Mouse (Mus musculus): ENCODE results near the gene Gm765. TPM values are rescaled to one million over a fixed set of nuclear protein-coding genes. Genes with fewer than 3 reads are reported as not detected.

Gene Gm765
- total RNA-seq, 2 experiments from 2014 or later: not detected

DNA sequence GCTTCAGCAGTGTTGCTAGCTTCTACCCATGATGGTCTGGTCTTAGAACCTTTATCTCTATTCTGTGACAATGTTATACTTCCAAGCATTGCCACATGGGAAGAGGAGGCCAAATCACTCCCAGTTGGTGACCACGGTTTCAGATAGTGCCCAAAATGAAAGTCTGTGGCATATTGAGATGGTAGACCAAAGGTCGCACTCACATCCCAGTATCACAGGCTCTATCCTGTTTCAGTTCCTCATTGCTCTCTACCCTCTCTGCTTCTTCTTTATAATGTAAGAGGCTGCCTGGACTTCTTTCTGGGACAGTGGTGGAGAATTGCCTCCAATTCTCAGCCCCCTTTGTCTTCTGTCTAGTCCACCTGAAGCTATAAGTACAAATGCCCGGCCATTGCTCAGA lies 108.5 kb downstream of the Gm765 start:
- no peak for ATAC-seq (replicated peaks; ENCODE audit: low FRiP score, poor library complexity, severe bottlenecking)

DNA sequence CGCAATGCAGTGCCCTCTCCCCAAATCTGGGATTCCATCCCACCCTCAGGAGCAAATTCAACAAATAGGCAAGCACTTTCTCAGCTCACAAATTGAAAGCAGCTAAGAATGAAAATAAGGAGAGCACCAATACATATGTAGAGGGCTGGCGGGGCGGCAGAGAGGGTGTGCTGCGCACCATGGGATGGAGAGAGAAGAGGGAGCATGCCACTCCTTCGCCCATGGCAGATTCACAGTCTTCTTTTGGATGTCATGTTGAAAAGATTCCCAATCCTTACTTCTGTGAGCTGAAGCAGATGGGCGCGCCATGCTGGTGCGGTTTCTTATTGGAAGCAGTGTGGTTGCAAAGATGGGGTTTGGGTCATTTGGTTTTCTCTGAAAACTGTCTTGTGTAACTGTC lies 118.6 kb downstream of the Gm765 start:
- ATAC-seq (replicated peaks; ENCODE audit: low FRiP score, poor library complexity, severe bottlenecking): no peak

DNA sequence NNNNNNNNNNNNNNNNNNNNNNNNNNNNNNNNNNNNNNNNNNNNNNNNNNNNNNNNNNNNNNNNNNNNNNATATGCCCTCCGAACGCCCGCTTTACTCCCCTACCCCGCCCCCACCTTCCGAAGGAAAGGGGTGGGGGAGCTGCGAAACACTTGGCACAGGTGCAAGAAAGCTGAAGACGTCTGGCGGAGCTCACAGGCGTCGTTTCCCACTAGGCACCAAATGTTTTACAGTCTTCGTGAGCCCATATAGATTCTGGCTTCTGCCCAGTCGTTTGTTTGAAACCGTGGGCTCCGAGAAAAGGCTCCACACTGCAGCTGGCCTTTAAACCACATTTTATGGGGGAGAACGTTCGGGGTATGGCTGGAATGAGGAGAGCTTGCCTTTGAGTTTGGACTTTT lies 120.6 kb downstream of the Gm765 start:
- no peak for ATAC-seq (replicated peaks; ENCODE audit: low FRiP score, poor library complexity, severe bottlenecking)

DNA sequence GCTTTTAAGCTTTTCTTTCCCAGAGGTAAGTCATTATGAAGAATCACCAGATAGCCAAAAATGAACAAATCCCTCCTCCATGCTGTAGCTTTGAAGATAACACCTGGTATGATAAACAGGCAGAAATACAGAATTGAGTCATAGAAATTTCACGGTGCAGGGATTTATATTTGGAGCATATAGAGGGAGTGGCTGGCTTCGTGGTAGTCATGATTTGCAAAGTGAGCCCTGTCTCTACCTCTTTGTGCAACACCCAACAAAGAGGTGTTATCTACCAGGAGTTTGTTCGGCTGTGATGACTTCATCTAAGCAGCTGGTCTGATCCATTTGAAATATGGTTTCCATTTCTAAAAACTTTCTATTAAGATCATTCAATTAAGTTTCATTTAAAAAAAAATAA lies 130.3 kb downstream of the Gm765 start:
- ATAC-seq (replicated peaks; ENCODE audit: low FRiP score, poor library complexity, severe bottlenecking): no peak

DNA sequence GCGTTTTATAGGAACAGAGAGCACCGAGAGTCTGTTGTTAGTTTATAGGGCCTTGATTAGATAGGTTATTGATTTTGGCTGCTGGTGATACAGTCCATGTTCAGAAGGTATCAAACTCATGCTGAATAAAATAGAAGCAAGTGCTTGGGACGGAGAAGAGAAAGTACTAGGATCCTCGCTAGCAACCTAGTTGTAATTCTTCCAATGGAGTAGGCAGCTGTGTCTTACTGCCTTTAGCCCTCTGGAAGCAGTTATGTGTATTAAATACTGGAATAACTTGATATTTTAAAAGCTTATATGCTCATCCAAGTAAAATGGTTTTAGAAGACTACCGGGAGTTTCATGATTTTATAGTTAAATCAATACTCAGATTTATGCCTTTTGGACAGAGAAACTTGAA lies 132.3 kb downstream of the Gm765 start:
- ATAC-seq (replicated peaks; ENCODE audit: low FRiP score, poor library complexity, severe bottlenecking): no peak

DNA sequence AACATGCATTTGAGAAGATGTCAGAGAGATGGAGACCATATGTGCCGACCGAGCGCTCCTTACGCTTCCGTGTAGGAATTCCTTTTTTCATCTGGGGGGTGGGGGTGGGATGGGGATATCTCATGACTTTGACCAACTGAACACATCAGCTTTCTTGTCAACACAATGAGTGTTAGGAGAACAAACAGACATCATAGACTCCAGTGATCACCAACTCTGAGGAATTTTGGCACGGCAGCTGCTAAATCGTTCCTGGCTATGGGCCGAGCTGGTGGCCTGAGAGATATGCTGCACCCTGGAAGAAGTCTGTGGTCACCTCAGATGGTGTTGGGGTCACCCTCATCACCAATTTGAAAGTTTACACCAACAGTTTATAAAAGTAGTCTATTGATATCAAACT lies 134.5 kb downstream of the Gm765 start:
- ATAC-seq (replicated peaks; ENCODE audit: low FRiP score, poor library complexity, severe bottlenecking): no peak

DNA sequence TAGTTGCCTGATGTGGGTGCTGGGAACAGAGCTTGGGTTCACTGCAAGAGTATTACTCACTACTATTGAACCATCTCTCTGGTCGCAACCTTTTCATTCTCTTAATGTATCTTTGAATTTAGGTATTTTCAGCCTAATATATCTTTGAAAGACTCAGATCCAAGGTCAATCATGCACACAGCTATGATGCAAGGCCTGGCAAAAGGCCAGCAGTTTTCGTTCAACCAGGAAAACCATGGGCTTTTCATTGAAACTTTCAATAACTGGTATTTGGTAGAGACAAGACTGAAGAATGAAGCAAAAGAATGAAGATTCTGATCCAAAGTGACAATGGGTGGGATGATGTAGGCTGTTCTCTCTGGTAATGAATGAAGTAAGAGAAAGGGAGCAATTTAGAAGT lies 143.8 kb downstream of the Gm765 start:
- ATAC-seq (replicated peaks; ENCODE audit: low FRiP score, poor library complexity, severe bottlenecking): no peak

DNA sequence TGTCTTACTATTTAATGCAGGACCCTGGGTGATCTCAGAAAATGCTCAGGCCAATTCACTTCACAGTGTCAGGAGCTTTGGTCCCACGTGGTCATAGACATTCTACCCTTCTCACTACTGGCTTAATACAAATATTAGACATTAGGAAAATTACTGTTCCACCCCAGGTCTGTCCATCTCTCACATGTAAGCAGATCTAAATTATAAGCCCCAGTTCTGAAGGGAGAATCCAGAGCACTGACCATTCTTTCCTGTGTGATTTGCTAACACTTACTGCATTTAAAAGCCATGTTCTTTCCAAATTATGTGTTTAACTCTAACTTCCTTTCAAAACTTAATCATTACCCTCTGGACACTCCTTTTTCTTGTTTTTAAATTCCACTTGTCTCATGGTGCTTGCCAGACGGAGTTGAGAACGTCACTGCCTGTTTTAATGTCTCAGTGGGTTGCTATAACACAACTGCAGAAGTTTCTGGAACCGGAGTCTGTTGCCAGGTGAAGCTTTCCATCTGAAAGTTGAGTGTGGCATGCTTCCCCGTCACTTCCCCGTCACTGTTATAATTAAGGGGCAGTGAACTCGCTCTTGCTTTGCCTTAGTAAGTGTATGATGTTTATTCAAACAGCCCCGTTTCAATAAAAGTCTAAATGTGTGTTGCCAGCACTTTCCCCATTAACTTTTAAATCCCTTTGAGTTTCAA lies 151.7 kb downstream of the Gm765 start:
- ATAC-seq (replicated peaks; ENCODE audit: low FRiP score, poor library complexity, severe bottlenecking): no peak

Measured in erythroblast, adult 5-6 weeks (primary cell).